Mouse (Mus musculus) hindlimb bud, embryonic 11.5 days (tissue): ENCODE results near the gene Crebbp.
"Not testable (repeated sequence)": the region's sequence is repeated elsewhere in the genome, so short reads cannot be mapped to it uniquely, and the experiment has no call there.

ENCODE experiments used
- DNase-seq: peaks from one replicate; pipeline ENCODE4 v3.0.0-alpha.2; 2012; ENCODE audit warnings: low read depth, low spot score; ENCODE audit errors: extremely low spot score

The Crebbp gene

DNA sequence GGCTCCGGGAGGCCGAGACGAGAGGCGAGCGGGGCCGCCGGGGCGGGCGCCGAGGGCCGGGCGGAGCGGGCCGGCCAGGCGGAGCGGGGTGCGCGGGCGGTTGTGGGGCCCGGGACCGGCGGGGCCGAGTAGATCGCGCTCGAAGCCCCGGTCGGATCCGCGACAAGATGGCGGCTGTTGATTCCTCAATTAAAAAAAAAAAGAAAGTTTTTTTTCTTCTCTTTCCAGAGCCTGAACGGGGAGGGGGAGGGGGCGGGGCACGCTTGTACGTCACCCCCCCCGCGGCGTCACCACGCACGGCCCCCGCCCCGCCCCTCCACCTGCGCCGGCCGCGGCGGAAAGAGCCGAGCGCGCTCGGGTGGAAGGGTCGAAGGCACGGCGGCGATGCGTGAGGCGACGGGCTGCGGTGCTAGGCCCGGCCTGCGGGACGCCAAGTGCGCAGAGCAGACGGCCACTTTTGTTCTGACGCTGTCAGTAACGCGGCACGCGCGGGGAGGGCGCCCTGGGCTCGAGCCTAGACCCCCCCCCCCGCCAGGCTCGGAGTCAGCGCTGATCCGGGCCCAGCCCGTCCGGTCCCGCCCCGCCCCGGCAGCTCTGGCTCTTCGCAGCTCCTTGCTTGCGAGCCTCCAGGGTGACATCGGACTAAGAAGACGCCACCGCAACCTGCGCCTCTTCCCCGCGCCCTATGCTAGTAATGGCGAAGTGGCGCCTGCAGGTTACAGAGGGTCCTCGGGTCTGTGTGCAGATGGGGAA, at the start of gene Crebbp:
Gene Crebbp, minus strand, starts transcription at position 199 of the 753 bp plus-strand sequence.
- peak; percentile 42 for DNase-seq

DNA sequence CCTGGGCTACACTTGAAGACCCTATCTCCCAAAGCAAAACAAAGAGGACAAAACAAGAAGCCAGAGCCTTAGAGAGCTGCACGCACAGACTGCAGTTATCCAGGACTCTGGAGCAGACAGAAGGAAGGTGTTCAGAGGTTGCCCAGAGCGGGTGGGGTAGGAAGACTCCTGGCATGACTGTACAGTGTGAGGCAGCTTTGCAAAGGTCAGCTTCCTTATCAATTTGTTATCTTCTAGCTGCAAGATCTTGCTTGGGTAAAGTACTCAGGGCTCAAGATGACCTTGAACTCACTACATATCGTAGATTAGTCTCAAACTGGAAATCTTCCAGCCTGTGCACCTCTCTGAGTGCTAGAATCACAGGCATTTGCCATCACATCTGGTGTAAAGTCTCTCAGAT, 49.7 kb upstream of the Crebbp start:
- DNase-seq = no peak

DNA sequence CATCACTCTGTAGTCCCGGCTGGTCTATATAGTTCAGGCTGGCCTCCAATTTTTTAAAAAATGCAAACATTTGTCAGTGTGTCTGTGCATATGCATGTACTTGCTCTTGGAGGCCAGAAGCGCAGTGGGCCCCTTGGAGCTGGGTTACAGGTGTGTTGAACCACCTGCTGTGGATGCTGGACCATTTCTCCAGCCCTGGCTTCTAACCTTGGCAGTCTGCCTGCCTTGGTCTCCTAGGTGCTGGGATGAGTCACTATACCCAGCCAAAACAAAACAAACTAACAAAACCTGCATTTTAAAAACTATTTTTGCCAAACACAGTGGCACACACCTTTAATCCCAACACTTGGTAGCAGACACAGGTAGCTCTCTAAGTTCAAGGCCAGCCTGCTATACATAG, 43.7 kb upstream of the Crebbp start:
- no peak for DNase-seq

DNA sequence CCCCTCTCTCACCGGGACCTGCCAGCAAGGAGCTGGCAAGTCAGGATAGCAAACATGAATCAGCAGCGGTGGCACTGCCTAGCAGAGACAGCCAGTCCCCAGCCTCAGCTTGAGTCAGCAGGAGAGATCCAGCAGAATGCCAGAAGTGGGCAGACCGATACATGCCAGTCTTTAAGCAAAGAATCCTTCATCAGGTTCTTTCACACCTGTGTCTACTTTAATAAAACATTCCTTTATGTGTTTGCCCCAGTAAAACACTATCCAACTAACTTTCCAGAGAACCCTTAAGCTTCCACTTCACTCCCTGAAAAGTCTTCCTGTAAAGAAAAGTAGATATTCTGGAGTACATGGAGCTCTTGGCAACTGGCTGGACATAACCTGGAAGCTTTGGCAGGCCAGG, 35.0 kb upstream of the Crebbp start:
- no peak for DNase-seq

DNA sequence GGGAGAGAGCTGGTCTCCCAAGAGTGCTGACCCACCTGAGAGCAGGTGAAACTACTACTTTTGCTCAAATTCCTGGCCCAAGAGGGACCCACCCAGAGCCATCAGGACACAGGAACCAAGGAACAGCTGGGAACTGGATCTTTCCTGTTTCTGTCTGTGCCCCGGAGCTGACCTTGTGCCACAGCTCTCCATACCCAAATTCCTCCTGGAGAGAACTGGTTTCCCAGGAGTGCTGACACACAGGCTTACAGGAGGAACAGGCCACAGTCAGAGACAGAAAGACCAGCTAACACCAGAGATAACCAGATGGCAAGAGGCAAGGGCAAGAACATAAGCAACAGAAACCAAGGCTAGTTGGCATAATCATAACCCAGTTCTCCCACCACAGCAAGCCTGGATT, 31.4 kb upstream of the Crebbp start:
- not testable (repeated sequence) for DNase-seq

DNA sequence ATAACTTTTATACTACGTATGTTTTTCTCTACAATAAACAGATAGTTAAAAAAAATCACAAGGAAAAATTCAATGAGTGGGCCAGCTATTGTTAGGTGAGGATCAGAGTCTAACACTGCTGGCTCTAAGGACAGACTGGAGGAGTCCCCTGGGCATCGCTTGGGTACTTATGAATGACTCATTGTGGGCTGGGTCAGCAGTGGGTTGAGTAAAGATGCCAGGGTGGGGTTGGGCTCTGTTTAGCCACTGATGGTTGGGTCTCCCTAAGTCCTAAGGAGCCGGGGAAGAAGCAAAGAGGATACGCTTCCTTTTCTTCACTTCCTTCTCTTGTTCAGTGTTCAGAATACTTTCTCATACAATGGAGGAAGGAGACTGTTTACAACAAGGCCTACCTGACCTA, 22.3 kb upstream of the Crebbp start:
- no peak for DNase-seq

DNA sequence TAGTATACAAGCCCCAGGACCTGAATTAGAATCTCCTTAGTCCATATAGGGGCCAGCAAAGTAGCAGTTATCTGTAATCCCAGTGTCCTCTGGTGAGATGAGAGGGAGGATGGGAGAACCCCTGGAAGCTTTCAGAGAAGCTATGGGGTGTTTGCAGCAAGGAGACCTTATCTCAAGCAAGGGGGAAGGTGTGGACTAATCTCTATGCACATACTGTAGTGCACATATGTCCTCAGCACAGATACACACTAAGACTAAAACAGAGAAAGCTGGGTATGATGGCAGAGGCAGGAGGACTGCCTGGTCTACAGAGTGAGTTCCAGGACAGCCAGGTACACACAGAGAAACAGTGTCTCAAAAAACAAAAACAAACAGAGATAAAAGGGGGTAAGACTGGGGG, 21.8 kb upstream of the Crebbp start:
- no peak for DNase-seq

DNA sequence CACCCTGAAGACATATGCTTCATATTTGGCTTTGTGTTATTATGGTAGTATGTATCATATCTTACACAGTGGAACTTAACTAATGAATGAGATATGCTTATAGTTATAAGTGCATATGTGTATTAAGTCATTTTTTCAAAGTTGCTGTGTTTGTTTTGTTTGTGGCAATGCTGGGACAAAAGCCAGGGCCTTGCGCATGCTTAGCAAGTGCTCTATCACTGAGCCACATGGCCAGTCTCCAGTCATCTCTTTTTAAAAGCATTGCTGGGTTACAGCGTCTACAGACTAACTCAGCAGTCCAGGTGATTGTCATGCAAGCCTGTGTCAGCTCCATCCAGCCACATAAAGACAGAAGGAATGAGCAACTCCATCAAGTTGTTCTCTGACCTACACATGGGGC, 12.0 kb upstream of the Crebbp start:
- DNase-seq = no peak

DNA sequence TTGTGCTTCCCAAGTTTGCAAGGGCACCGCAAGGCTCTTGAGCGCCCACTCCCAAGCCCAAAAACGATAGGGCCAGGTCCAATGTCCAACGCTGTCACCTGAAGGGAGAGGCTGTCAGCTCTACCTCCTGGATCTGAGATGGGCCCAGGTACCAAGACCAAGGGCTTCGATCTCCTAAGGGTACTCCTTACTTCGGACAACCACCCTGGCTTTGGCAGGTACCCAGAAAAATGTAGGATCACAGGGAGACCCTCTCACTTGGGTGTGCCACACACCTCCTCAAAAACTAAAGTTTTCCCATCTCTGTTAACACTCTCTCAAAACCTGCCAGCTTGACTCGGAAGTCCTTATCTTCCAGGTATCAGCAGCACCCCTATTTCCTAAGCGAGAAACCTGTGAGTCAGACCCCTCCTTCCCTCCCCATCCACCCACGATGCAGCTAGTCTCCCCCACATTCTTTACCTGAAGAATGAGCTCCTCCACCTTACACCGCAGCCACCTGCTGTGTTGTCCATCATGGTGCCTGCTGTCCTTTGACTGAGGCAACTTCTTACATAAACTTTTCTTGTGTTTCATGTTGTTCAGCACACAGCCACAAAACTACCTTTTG, 939 bp upstream of the Crebbp start:
- DNase-seq = no peak

DNA sequence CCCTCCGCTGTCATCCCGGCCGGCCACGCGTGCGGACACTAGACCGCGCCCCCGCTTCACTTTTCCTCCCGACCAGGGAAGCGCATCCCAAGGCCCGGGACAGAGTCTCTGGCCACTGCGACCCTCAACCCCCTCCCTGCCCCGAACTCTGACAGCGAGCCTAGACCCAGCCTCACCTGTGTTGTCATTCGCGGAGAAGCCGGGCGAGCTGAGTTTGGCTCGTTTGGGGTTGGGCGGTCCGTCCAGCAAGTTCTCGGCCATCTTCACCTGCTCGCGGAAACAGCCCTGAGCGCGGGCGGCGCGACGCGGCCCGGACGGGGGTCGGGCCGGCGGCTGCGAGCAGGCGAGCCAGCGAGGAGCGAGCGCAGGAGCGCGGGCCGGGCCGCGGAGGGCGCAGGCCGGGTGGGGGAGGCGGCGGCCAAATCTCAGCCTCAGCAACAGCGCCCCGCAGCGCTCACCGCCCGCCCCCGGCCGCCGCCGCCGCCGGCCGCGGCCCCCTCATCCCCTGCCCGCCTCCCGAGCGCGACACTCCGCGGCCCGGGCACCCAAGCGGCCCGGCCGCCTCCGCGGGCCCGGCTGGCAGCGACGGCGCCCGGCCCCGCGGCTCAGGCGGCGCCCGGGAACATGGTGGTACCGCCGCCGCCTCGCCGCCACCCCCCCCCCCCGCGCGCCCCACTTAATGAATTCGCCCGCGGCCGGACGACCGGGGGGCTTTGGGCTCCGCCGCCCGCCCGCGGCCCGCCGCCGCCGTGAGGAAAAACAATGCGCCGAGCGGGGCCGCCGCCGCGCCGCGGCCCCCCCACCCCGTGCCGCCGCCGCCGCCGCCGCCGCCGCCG, 616 bp downstream of the Crebbp start:
- no peak for DNase-seq

DNA sequence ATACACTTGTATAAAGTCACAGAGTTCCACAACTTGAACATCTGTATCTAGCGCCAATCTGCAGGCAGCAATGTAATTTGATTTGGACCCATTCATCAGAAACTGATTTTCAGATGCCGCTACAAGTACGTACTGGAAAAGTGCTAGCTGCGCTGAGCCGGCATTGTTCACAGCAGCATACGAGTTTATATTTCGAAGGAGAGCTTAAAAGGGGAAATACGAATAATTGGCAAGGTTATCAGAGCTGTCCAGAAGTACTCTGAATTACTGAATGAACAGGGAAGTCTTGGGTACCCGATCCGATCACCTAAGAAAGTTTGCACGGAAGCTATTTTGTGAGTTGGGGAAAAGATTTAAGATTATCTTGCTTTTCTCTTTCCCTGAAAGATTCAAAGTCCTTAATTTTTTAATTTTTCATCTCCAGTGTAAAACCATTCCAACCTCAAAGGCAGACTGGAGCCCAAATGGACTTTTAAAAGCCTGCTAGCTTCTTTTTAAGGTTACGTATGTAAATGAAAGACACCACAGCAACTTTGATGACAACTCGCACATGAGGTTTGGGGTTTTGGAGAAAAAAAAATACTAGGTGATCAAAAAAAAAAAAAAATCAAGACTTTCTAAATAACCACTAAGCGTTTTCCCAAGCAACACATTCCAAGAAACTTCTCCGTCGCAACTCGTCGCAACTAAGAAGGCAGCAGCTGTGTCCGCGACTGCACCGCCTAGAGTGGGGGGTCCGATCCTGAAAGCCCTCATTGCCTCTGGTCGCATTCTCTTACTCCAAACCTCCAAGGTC, 1.4 kb downstream of the Crebbp start:
- no peak for DNase-seq

DNA sequence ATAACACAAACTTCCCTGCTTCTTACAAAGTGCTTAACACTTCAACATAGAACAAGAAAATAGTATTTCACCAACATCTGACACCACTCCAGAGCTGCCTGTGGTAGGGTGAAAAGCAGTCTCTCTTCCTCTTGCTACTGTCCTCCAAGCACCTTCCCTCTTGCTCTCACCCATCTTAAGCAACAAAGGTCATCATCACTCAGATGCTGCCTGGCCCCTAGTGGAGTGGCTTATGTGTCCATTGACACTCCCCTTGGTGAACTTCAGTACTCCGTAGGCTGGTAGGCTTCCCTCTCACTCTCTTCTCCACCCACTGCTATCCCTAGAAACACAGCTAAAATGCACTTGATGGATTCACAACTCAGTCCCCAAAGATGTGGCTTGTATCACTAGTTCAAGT, 3.5 kb downstream of the Crebbp start:
- no peak for DNase-seq

DNA sequence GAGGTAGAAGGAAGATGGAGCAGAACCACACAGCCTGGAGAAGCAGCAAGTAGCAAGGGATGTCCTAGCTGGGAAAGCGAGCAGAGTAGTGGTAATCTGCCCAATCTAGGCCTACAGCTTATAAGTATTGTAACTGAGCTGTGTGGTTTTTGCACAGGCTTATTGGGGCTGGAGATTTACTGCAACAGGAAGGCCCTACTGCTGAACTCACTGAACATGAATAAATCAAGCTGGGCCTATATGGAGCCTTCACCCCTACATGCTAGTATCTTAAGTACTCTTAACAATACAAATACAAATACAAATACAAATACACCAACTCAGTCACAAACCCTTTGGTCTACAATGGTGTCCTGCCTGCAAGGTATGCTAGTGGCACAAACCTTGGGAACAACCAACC, 10.2 kb downstream of the Crebbp start:
- DNase-seq = no peak

DNA sequence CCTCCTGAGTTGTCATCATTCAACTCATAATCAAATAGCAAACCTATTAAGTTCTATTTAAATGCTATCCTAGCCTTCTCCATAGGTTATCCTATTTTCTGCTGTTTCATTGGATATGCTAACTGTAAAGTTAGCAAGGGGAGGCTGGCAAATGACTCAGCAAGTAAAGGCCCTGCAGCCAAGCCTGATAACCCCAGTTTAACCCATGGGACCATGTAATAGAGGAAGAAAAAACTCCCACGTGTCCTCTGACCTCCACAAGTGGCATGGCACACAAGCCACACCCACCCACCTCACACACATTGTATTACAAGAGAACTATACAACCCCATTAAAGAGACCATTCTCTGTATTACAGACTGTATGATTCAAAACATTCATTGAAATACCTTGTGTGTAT, 13.8 kb downstream of the Crebbp start:
- no peak for DNase-seq

DNA sequence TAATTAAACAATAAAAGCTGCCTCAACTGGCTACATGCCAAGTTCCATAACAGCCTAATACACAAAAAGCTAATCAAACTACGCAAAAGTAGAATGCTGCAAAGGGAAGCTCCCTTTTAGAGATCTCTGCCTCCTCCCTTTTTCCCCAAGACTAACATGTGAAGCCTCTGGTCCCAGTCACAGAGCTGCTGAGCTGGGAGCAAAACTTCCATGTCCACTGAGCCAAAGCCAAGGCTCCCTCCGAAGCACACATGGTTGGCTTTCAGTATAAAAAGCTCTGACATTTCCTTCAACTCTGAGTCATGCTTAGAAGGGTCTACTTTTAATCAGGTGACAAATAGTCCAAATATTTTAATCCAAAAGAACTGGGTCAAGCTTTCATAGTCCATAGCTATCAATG, 14.2 kb downstream of the Crebbp start:
- no peak for DNase-seq

DNA sequence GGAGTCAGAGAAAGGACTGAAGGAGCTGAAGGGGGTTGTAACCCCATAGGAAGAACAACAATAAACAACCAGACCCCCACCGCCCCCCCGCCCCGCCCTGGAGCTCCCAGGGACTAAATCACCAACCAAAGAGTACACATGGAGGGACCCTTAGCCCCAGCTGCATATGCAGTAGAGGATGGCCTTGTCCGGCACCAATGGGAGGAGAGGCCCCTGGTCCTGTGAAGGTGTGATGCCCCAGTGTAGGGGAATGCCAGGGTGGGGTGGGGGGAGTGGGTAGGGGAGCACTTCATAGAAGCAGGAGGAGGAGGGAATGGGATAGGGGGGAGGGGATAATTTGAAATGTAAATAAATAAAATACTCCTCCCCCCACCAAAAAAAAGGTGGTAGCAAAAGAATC, 15.8 kb downstream of the Crebbp start:
- no peak for DNase-seq

DNA sequence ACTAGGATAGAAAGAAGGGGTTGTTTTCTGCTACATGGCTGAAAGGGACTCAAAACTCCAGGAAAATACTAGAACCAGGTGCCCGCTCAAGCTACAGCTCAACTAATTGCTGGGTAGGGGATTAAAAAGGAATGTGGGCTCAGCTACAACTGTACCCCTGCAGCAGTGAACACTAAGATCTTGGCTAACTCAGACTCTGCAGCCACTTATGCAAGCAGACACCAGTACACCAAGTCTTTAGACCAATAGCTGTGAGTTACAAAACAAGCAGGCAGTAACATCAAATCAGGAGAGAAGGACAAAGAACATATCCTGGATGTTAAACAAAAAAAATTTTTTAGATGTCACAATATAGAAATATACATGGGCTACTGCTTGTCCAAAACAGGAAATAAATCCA, 23.6 kb downstream of the Crebbp start:
- DNase-seq = no peak

DNA sequence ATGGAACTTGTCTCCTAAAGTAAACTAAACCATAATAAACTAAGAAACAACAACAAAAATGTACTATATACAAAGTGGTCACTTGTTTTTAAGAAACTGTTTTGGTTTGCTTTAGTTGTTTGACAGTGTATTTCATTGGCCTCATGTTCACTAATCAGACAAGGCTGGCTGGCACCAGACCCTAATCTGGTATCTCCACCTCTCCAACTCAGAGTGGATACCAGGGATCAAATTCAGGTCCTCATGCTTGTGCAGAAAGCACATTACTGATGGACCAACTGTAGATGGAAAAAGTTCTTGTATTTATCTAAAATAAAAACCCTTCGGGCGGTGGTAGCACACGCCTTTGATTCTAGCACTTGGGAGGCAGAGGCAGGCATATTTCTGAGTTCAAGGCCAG, 38.7 kb downstream of the Crebbp start:
- no peak for DNase-seq

DNA sequence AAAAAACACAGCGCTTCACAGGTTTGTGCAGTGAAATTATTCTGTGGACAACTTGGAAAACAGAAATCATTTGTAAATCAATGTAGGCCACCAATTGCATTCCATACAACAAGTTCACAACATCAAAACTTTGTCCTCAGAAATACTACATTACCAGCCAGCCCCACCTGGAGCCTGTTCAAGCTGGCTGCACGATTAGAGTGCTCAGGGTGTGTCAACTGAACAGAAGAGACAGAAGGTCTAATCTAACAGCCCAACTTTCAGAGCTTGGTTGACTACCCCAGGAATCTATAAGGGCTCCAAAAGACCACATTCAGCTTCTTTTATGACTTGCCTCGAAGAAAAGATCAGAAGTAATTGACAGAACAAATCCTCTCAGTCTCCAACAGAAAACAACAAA, 44.3 kb downstream of the Crebbp start:
- no peak for DNase-seq

DNA sequence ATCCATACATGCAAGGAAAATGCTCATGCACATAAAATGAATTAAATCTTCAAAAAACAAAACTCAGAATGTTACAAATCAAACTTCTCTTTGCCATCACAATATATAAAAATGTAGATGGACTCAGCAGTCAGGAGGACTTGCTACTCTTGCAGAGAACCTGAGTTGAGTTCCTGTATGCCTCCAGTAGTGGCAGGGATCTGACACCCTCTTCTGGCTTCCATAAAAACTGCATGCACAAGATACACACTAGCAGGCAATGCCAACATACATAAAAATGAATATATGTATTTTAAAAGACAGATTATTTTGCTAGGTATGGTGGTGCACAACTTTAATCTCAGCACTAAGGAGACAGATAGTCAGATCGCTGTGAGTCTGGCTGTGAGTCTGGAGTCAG, 45.3 kb downstream of the Crebbp start:
- no peak for DNase-seq

DNA sequence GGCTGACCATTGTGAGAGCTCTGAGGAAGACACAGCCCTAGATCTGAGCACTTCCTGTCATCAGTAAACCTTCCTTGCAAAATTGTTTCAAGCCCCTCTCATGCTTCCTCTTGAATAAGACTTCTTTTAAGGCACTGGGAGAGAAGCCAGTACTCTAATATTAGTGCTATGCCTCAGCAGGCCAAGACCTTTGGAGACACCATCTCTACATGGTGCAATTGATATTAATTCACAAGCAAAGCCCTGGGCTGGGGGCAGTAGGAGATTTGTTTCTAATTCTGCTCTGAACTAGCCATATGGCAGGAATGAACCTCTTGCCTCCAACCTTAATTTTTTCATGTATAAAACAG, 52.9 kb downstream of the Crebbp start:
- DNase-seq = no peak
